Mouse (Mus musculus): ENCODE data around the gene Man2a2.

DNA sequence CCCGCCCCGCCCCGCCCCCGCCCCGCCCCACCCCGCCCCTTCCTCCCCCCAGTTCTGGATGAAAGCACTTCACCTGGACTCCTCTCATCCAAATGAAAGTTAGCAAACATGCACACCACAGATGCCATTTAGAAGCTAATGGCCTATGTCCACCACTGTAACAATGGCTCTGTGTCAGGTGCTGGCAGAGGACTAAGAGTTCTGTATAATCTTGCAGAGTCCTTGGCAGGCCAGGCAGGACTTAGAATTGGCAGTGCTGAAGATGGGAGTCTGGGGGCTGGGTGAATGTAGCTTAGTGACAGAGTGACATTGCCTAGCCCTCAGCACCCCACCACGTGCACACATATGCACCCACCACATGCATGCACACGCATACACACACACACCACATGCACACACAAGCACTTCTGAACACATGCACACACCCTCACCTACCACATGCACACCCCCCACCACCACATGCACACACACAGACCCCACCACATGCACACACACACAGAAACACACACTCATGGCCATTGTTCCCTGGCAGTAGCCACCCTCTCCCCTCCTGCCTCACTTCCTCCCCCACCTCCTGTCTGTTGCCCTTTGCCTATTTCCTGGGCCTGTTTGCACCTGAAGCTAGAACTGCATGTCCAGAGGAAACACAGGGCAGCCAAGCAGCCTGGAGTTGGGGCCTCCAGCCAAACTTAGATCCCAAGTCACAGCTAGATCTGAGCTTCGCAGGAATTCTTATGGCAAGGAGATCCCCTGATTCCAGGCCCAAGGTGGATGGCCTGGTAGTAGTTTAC, 42.5 kb upstream of the Man2a2 start:
- TF ChIP-seq CTCF (IDR thresholded peaks at IDR 0.05; ENCODE audit: borderline replicate concordance, insufficient read depth, low read length) (no peak), POLR2A (IDR thresholded peaks at IDR 0.05; ENCODE audit: low read depth, low read length) (no peak)

Data from embryonic fibroblast, embryonic 13.5 days (primary cell).